Mouse (Mus musculus): ENCODE measurements around the gene Ostc. TPM values are rescaled to one million over a fixed set of nuclear protein-coding genes. Genes with fewer than 3 reads are reported as not detected.

Gene Ostc
- total and polyA plus RNA-seq, 2 experiments: 42.9 to 135 TPM

DNA sequence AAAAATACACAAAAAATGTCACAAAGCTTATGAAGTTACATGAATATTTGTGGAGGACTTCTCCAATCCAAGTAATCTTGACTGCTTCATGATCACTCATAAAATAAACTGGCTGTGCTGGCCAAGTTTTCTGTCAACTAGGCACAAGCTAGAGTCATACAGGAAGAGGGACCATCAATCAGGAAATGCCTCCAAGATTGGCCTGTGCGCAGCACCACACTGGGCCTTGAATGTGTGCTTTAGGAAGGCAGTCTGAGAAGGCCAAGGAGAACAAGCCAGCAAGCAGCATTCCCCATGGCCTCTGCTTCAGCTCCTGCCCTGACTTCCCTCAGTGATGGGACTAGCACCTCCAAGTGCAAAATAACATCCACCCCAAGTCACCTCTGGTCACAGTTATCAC is 17.8 kb upstream of the Ostc start:
- Histone ChIP-seq H3K4me3 (ENCODE audit: insufficient read depth, low read depth, low read length) (no peak overlapping the region), H3K4me1 (ENCODE audit: control insufficient read depth, insufficient read depth, low read length) (peaks cover 3% of the 10 kb centered on the region; the same call in 1 of the 2 replicates), H3K27ac (replicated peaks; ENCODE audit: insufficient read depth, low read depth, low read length) (no peak overlapping the region), H3K79me2 (ENCODE audit: control insufficient read depth, insufficient read depth, low read length) (peaks cover 6% of the 10 kb centered on the region), H3K27me3 (ENCODE audit: control insufficient read depth, insufficient read depth, low read length) (no peaks in the 10 kb centered on the region), H3K9ac (ENCODE audit: low read depth, low read length) (no peak overlapping the region), H3K36me3 (ENCODE audit: control insufficient read depth, insufficient read depth, low read length) (peaks cover 39% of the 10 kb centered on the region)
- DNase-seq (ENCODE audit: extremely low read depth, low read depth, low spot score): no peak
- no peak for TF ChIP-seq CTCF (IDR thresholded peaks at IDR 0.05; ENCODE audit: low read depth, low read length)
- no peak for TF ChIP-seq POLR2A (IDR thresholded peaks at IDR 0.05; ENCODE audit: extremely low read depth, insufficient read depth, low read length)
- WGBS: 75% methylated on average over 1 of the region's 1 CpGs

DNA sequence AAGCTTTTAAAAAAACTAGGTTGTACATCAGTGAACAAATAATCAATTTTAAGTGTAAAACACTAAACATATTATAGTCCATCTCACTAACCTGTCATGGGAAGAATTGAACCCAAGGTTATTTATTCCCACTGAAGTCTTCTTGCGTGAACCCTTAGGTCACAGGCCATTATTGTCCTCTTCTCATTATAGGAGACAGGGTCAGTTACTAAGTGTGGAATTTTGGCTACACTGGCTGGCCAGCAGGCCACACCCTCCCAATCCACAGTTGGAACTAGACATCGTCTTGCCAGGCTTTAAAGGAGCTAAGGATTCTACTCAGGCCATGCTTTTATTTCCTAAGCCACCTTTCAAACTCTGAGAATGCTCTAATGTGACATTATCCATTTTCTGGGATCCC is 16.5 kb upstream of the Ostc start:
- H3K4me3 ChIP-seq (ENCODE audit: insufficient read depth, low read depth, low read length): no peak overlapping the region
- H3K36me3 ChIP-seq (ENCODE audit: control insufficient read depth, insufficient read depth, low read length): peaks cover 39% of the 10 kb centered on the region
- peaks cover 3% of the 10 kb centered on the region; the same call in 1 of the 2 replicates for H3K4me1 ChIP-seq (ENCODE audit: control insufficient read depth, insufficient read depth, low read length)
- no peak overlapping the region for H3K9ac ChIP-seq (ENCODE audit: low read depth, low read length)
- H3K27me3 ChIP-seq (ENCODE audit: control insufficient read depth, insufficient read depth, low read length): no peaks in the 10 kb centered on the region
- TF ChIP-seq POLR2A (IDR thresholded peaks at IDR 0.05; ENCODE audit: extremely low read depth, insufficient read depth, low read length): no peak
- peaks cover 6% of the 10 kb centered on the region for H3K79me2 ChIP-seq (ENCODE audit: control insufficient read depth, insufficient read depth, low read length)
- no peak overlapping the region for H3K27ac ChIP-seq (replicated peaks; ENCODE audit: insufficient read depth, low read depth, low read length)
- DNase-seq (ENCODE audit: extremely low read depth, low read depth, low spot score): no peak
- 82% methylated on average over 2 of the region's 2 CpGs for WGBS

DNA sequence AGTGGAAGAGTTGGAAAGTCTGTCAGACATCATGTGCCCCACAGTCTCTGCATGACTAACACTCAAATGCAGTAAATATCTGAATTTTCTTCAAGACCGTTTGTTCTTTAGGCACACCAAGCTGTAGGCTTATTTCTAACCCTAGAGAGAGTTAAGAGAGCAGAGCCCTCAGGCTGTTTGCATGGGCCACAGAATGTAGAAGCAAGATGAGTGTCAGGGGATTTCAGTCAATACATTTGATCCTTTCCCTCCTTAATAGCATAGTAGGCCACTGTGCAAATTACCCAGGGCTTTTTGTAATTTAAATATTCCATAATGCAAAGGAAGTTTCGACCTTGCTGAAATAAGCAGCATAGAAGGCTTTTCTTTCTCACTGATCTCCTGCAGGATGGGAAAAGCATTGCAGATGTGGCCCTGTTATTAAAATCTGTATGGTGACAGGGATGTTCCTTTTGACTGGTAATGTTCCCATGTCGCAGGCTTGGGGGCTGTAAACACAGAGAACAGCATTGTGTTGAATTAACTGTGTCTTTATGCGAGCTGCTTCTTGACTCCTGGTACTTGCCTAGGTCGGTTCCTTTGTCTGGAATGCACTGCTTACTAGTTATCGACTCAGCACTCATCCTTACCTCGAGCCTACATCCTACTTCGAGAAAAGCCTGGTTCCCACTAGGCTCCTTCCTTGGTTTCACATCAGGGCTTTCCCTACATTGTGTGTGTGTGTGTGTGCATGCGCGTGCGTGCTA is 13.7 kb upstream of the Ostc start:
- TF ChIP-seq POLR2A (IDR thresholded peaks at IDR 0.05; ENCODE audit: extremely low read depth, insufficient read depth, low read length) (no peak), CTCF (IDR thresholded peaks at IDR 0.05; ENCODE audit: low read depth, low read length) (no peak)
- WGBS: 83% methylated on average over 11 of the region's 11 CpGs
- Histone ChIP-seq H3K27me3 (ENCODE audit: control insufficient read depth, insufficient read depth, low read length) (no peaks in the 10 kb centered on the region), H3K79me2 (ENCODE audit: control insufficient read depth, insufficient read depth, low read length) (no peaks in the 10 kb centered on the region), H3K27ac (replicated peaks; ENCODE audit: insufficient read depth, low read depth, low read length) (no peak overlapping the region), H3K4me3 (ENCODE audit: insufficient read depth, low read depth, low read length) (no peak overlapping the region), H3K4me1 (ENCODE audit: control insufficient read depth, insufficient read depth, low read length) (no peaks in the 10 kb centered on the region), H3K9ac (ENCODE audit: low read depth, low read length) (no peak overlapping the region), H3K36me3 (ENCODE audit: control insufficient read depth, insufficient read depth, low read length) (peaks cover 31% of the 10 kb centered on the region)
- no peak for DNase-seq (ENCODE audit: extremely low read depth, low read depth, low spot score)

DNA sequence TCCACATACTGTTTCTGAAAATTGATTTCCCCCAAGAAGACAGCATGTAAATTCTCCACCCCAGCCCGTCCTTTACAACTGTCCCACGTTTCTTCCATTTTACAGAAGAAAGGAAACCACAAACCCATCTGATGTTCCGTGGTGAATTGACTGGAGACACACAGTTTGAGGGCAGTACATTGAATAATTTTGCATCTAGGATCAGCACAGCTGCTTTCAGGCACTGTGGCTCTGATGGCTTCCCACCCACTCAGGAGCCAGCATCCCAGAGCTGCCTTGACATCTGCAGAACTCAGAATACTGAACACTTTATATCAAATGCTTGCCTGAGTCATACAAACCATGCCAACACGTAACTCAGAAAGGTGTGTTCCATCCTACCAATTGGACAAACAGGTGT is 11.0 kb upstream of the Ostc start:
- no peaks in the 10 kb centered on the region for H3K79me2 ChIP-seq (ENCODE audit: control insufficient read depth, insufficient read depth, low read length)
- H3K27ac ChIP-seq (replicated peaks; ENCODE audit: insufficient read depth, low read depth, low read length): no peak overlapping the region
- H3K27me3 ChIP-seq (ENCODE audit: control insufficient read depth, insufficient read depth, low read length): no peaks in the 10 kb centered on the region
- no peak overlapping the region for H3K4me3 ChIP-seq (ENCODE audit: insufficient read depth, low read depth, low read length)
- no peak for DNase-seq (ENCODE audit: extremely low read depth, low read depth, low spot score)
- WGBS: 85% methylated on average over 4 of the region's 4 CpGs
- TF ChIP-seq CTCF (IDR thresholded peaks at IDR 0.05; ENCODE audit: low read depth, low read length): no peak
- no peak for TF ChIP-seq POLR2A (IDR thresholded peaks at IDR 0.05; ENCODE audit: extremely low read depth, insufficient read depth, low read length)
- H3K9ac ChIP-seq (ENCODE audit: low read depth, low read length): no peak overlapping the region
- peaks cover 4% of the 10 kb centered on the region for H3K36me3 ChIP-seq (ENCODE audit: control insufficient read depth, insufficient read depth, low read length)
- no peaks in the 10 kb centered on the region for H3K4me1 ChIP-seq (ENCODE audit: control insufficient read depth, insufficient read depth, low read length)

GRCm38 (mm10) chr3:130718871-130719270 is 9.6 kb upstream of the Ostc start:
- H3K9ac ChIP-seq (ENCODE audit: low read depth, low read length): no peak overlapping the region
- TF ChIP-seq POLR2A (IDR thresholded peaks at IDR 0.05; ENCODE audit: extremely low read depth, insufficient read depth, low read length) (no peak), CTCF (IDR thresholded peaks at IDR 0.05; ENCODE audit: low read depth, low read length) (no peak)
- H3K79me2 ChIP-seq (ENCODE audit: control insufficient read depth, insufficient read depth, low read length): no peaks in the 10 kb centered on the region
- no peak overlapping the region for H3K27ac ChIP-seq (replicated peaks; ENCODE audit: insufficient read depth, low read depth, low read length)
- WGBS: 92% methylated on average over 4 of the region's 4 CpGs
- H3K27me3 ChIP-seq (ENCODE audit: control insufficient read depth, insufficient read depth, low read length): no peaks in the 10 kb centered on the region
- no peak overlapping the region for H3K4me3 ChIP-seq (ENCODE audit: insufficient read depth, low read depth, low read length)
- DNase-seq (ENCODE audit: extremely low read depth, low read depth, low spot score): no peak
- no peaks in the 10 kb centered on the region for H3K36me3 ChIP-seq (ENCODE audit: control insufficient read depth, insufficient read depth, low read length)
- H3K4me1 ChIP-seq (ENCODE audit: control insufficient read depth, insufficient read depth, low read length): no peaks in the 10 kb centered on the region

DNA sequence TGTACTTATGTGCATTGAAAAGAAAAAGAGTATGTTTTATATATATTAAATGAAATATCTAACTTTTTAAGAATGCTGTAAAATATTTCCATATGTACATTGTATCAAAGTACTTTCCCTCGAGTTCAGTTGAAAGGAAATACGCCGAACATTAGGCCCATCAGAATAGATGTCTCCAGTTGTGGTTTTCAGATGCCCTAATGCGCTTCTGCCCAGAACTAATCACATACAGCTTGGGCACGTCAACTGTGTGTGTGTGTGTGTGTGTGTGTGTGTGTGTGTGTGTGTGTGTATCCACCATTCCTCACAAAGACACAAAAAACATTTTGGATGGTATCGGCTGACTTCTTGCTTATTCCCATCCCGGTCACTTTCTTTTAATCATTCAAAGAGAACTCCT is 7.3 kb upstream of the Ostc start:
- Histone ChIP-seq H3K79me2 (ENCODE audit: control insufficient read depth, insufficient read depth, low read length) (no peaks in the 10 kb centered on the region), H3K9ac (ENCODE audit: low read depth, low read length) (no peak overlapping the region), H3K36me3 (ENCODE audit: control insufficient read depth, insufficient read depth, low read length) (no peaks in the 10 kb centered on the region), H3K4me3 (ENCODE audit: insufficient read depth, low read depth, low read length) (no peak overlapping the region), H3K4me1 (ENCODE audit: control insufficient read depth, insufficient read depth, low read length) (no peaks in the 10 kb centered on the region), H3K27me3 (ENCODE audit: control insufficient read depth, insufficient read depth, low read length) (no peaks in the 10 kb centered on the region), H3K27ac (replicated peaks; ENCODE audit: insufficient read depth, low read depth, low read length) (no peak overlapping the region)
- DNase-seq (ENCODE audit: extremely low read depth, low read depth, low spot score): no peak
- WGBS: 92% methylated on average over 7 of the region's 7 CpGs
- TF ChIP-seq CTCF (IDR thresholded peaks at IDR 0.05; ENCODE audit: low read depth, low read length) (no peak), POLR2A (IDR thresholded peaks at IDR 0.05; ENCODE audit: extremely low read depth, insufficient read depth, low read length) (no peak)

All from liver, adult 2 months (tissue).